Mouse (Mus musculus): Measurements from ENCODE around the gene Prkn. TPM values are rescaled to one million over a fixed set of nuclear protein-coding genes. Genes with fewer than 3 reads are reported as not detected.

Prkn gene
- polyA plus RNA-seq, 1 experiment from 2014 or later = 0.14 TPM

DNA sequence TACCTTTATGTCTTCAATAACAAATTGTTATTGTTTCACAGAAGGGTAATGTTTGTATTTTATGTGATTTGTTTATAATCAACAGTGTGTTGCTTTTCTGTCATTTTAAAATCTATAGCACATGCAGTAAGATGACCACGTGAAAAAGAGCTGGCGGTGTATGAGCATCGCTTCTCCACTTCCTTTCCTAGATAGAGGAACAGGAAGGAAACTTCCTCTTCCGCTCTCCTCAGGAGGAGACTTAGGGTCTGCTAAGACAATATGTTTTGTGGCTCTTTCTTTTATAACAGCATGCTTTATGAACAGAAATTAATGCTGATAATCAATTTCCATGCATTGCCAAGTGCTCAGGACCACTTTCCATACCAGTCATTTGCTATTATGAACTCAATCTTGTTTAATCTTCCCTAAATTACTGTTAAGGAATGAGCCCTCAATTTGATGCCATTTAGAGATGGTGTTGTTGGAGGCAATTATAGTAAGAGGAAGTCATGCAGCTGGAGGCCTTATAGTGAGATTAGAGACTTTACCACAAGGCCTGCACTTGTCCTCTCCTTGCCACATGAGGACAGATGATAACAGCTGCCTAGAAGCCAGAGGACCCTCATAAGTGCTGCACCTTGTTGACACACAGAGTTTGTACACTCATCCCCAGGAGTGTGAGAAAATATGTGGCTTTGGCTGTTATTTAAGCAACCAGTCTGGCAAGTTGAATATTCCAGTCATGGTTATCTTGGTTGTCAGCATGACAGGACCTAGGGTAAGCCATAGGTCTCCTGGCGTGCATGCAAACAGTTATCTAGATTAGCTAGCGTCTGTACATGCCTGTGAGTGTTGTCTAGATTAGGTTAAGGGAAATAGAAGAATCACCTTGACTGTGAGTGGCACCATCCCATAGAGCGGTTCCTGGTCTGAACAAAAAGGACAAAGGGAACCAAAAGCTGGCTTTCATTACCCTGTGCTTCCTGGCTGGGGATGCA is 34.3 kb downstream of the Prkn start:
- Histone ChIP-seq H3K9me3 (ENCODE audit: control insufficient read depth, low read length) (no peaks in the 10 kb centered on the region), H3K4me2 (no peak overlapping the region), H3K9ac (ENCODE audit: low read depth, low read length) (no peak overlapping the region), H3K27me3 (replicated peaks; ENCODE audit: control insufficient read depth, insufficient read depth, low read length) (no peaks in the 10 kb centered on the region), H3K4me3 (ENCODE audit: low read depth, low read length) (no peak overlapping the region), H3K4me1 (replicated peaks; ENCODE audit: control insufficient read depth, insufficient read depth, low read length) (peaks cover 10% of the 10 kb centered on the region), H3K36me3 (ENCODE audit: control insufficient read depth, insufficient read depth, low read length) (no peaks in the 10 kb centered on the region), H3K27ac (ENCODE audit: low read depth, low read length) (peak overlapping the region; percentile 46)
- 54% methylated on average over 7 of the region's 7 CpGs for WGBS
- ATAC-seq (replicated peaks; ENCODE audit: low FRiP score) = peak; percentile 98
- peak; percentile 37 for DNase-seq (ENCODE audit: low spot score)

- H3K27me3 ChIP-seq (replicated peaks; ENCODE audit: control insufficient read depth, insufficient read depth, low read length) = no peaks in the 10 kb centered on the region
- no peaks in the 10 kb centered on the region for H3K36me3 ChIP-seq (ENCODE audit: control insufficient read depth, insufficient read depth, low read length)
- DNase-seq (ENCODE audit: low spot score) (no peak), ATAC-seq (replicated peaks; ENCODE audit: low FRiP score) (no peak)
- H3K4me2 ChIP-seq = no peak overlapping the region
- H3K4me1 ChIP-seq (replicated peaks; ENCODE audit: control insufficient read depth, insufficient read depth, low read length) = peaks cover 10% of the 10 kb centered on the region
- no peak overlapping the region for H3K27ac ChIP-seq (ENCODE audit: low read depth, low read length)
- WGBS = 77% methylated on average over 5 of the region's 5 CpGs
- H3K4me3 ChIP-seq (ENCODE audit: low read depth, low read length) = no peak overlapping the region
- no peaks in the 10 kb centered on the region for H3K9me3 ChIP-seq (ENCODE audit: control insufficient read depth, low read length)
- no peak overlapping the region for H3K9ac ChIP-seq (ENCODE audit: low read depth, low read length)
These were observed 38.8 kb downstream of the Prkn start for GRCm38 (mm10) chr17:10878986-10879385.

- Histone ChIP-seq H3K9ac (ENCODE audit: low read depth, low read length) (no peak overlapping the region), H3K27ac (ENCODE audit: low read depth, low read length) (no peak overlapping the region), H3K27me3 (replicated peaks; ENCODE audit: control insufficient read depth, insufficient read depth, low read length) (no peaks in the 10 kb centered on the region), H3K4me1 (replicated peaks; ENCODE audit: control insufficient read depth, insufficient read depth, low read length) (no peaks in the 10 kb centered on the region), H3K4me3 (ENCODE audit: low read depth, low read length) (no peak overlapping the region), H3K4me2 (no peak overlapping the region), H3K9me3 (ENCODE audit: control insufficient read depth, low read length) (no peaks in the 10 kb centered on the region), H3K36me3 (ENCODE audit: control insufficient read depth, insufficient read depth, low read length) (no peaks in the 10 kb centered on the region)
- ATAC-seq (replicated peaks; ENCODE audit: low FRiP score) = no peak
- 55% methylated on average over 1 of the region's 1 CpGs for WGBS
- DNase-seq (ENCODE audit: low spot score) = no peak
These were observed 42.1 kb downstream of the Prkn start for GRCm38 (mm10) chr17:10882260-10882659.

DNA sequence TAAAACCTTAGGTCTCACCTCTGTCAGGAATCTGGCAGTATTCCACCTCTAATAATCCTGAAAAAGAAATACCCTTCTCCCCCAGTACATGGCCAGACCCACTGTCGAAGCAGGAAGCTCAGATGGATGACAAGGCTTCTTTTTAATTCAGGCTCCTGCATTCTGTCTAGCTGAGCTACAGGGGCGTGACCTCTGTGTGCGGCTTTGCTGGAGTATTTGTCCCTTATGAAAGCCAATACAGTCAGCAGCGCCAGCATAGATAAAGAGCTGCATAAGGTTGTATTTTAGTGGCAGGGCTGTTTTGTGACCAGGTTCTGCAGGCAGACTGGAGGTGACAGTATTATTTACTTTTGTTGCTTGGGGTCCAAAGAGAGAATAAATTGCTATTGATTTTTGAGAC is 47.7 kb downstream of the Prkn start:
- Histone ChIP-seq H3K4me3 (ENCODE audit: low read depth, low read length) (no peak overlapping the region), H3K4me1 (replicated peaks; ENCODE audit: control insufficient read depth, insufficient read depth, low read length) (no peaks in the 10 kb centered on the region), H3K4me2 (no peak overlapping the region), H3K9ac (ENCODE audit: low read depth, low read length) (no peak overlapping the region), H3K27me3 (replicated peaks; ENCODE audit: control insufficient read depth, insufficient read depth, low read length) (no peaks in the 10 kb centered on the region), H3K36me3 (ENCODE audit: control insufficient read depth, insufficient read depth, low read length) (no peaks in the 10 kb centered on the region), H3K9me3 (ENCODE audit: control insufficient read depth, low read length) (no peaks in the 10 kb centered on the region), H3K27ac (ENCODE audit: low read depth, low read length) (no peak overlapping the region)
- no peak for ATAC-seq (replicated peaks; ENCODE audit: low FRiP score)
- 46% methylated on average over 4 of the region's 4 CpGs for WGBS
- DNase-seq (ENCODE audit: low spot score) = no peak

- Histone ChIP-seq H3K4me1 (replicated peaks; ENCODE audit: control insufficient read depth, insufficient read depth, low read length) (no peaks in the 10 kb centered on the region), H3K9ac (ENCODE audit: low read depth, low read length) (no peak overlapping the region), H3K9me3 (ENCODE audit: control insufficient read depth, low read length) (no peaks in the 10 kb centered on the region), H3K36me3 (ENCODE audit: control insufficient read depth, insufficient read depth, low read length) (no peaks in the 10 kb centered on the region), H3K27ac (ENCODE audit: low read depth, low read length) (no peak overlapping the region), H3K4me3 (ENCODE audit: low read depth, low read length) (no peak overlapping the region), H3K27me3 (replicated peaks; ENCODE audit: control insufficient read depth, insufficient read depth, low read length) (no peaks in the 10 kb centered on the region), H3K4me2 (no peak overlapping the region)
- no peak; the same call in 1 of the 2 replicates for ATAC-seq (replicated peaks; ENCODE audit: low FRiP score)
- DNase-seq (ENCODE audit: low spot score) = no peak
- WGBS = 50% methylated on average over 3 of the region's 3 CpGs
These were observed 61.6 kb downstream of the Prkn start for GRCm38 (mm10) chr17:10901686-10902228.

- no peaks in the 10 kb centered on the region for H3K4me1 ChIP-seq (replicated peaks; ENCODE audit: control insufficient read depth, insufficient read depth, low read length)
- no peaks in the 10 kb centered on the region for H3K27me3 ChIP-seq (replicated peaks; ENCODE audit: control insufficient read depth, insufficient read depth, low read length)
- DNase-seq (ENCODE audit: low spot score) (no peak), ATAC-seq (replicated peaks; ENCODE audit: low FRiP score) (no peak)
- H3K4me2 ChIP-seq = no peak overlapping the region
- no peak overlapping the region for H3K27ac ChIP-seq (ENCODE audit: low read depth, low read length)
- no peaks in the 10 kb centered on the region for H3K36me3 ChIP-seq (ENCODE audit: control insufficient read depth, insufficient read depth, low read length)
- no peak overlapping the region for H3K9ac ChIP-seq (ENCODE audit: low read depth, low read length)
- no peak overlapping the region for H3K4me3 ChIP-seq (ENCODE audit: low read depth, low read length)
- no peaks in the 10 kb centered on the region for H3K9me3 ChIP-seq (ENCODE audit: control insufficient read depth, low read length)
These were observed 96.5 kb downstream of the Prkn start for GRCm38 (mm10) chr17:10936698-10937097.

GRCm38 (mm10) chr17:10937844-10938243 is 97.7 kb downstream of the Prkn start:
- no peaks in the 10 kb centered on the region for H3K4me1 ChIP-seq (replicated peaks; ENCODE audit: control insufficient read depth, insufficient read depth, low read length)
- no peak overlapping the region for H3K9ac ChIP-seq (ENCODE audit: low read depth, low read length)
- ATAC-seq (replicated peaks; ENCODE audit: low FRiP score) = no peak
- 40% methylated on average over 8 of the region's 8 CpGs for WGBS
- no peak overlapping the region for H3K4me3 ChIP-seq (ENCODE audit: low read depth, low read length)
- H3K9me3 ChIP-seq (ENCODE audit: control insufficient read depth, low read length) = no peaks in the 10 kb centered on the region
- no peak for DNase-seq (ENCODE audit: low spot score)
- no peak overlapping the region for H3K4me2 ChIP-seq
- H3K36me3 ChIP-seq (ENCODE audit: control insufficient read depth, insufficient read depth, low read length) = no peaks in the 10 kb centered on the region
- no peaks in the 10 kb centered on the region for H3K27me3 ChIP-seq (replicated peaks; ENCODE audit: control insufficient read depth, insufficient read depth, low read length)
- no peak overlapping the region for H3K27ac ChIP-seq (ENCODE audit: low read depth, low read length)

GRCm38 (mm10) chr17:10938755-10939154 is 98.6 kb downstream of the Prkn start:
- 56% methylated on average over 1 of the region's 1 CpGs for WGBS

DNA sequence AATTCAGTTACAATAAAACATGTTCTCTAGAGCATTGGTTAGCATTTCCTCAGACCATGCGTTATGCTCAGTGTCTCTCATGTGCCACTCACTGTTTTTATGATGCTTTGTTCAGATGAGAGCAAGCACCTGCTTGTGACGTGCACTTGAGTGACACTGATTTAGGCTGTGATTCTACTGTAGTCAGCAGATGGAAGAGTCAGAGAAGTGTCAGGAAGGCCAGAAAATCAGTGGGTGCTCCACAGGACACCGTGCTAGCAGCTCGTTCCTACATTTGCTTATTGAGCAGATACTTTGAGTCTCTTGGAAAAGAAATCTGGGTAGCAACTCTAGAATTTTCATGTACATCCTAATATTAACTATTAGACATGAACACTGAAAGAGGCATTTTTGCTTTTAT is 106.4 kb downstream of the Prkn start:
- Histone ChIP-seq H3K27me3 (replicated peaks; ENCODE audit: control insufficient read depth, insufficient read depth, low read length) (no peaks in the 10 kb centered on the region), H3K36me3 (ENCODE audit: control insufficient read depth, insufficient read depth, low read length) (no peaks in the 10 kb centered on the region), H3K27ac (ENCODE audit: low read depth, low read length) (no peak overlapping the region), H3K4me1 (replicated peaks; ENCODE audit: control insufficient read depth, insufficient read depth, low read length) (no peaks in the 10 kb centered on the region), H3K9ac (ENCODE audit: low read depth, low read length) (no peak overlapping the region), H3K4me3 (ENCODE audit: low read depth, low read length) (no peak overlapping the region), H3K4me2 (no peak overlapping the region), H3K9me3 (ENCODE audit: control insufficient read depth, low read length) (no peaks in the 10 kb centered on the region; the same call in 1 of the 2 replicates)
- ATAC-seq (replicated peaks; ENCODE audit: low FRiP score) (no peak), DNase-seq (ENCODE audit: low spot score) (no peak)
- WGBS = 80% methylated on average over 4 of the region's 4 CpGs

More at GRCm38 (mm10) chr17:10938755-10939154, 98.6 kb downstream of the Prkn start:
- no peaks in the 10 kb centered on the region for H3K36me3 ChIP-seq (ENCODE audit: control insufficient read depth, insufficient read depth, low read length)
- H3K27me3 ChIP-seq (replicated peaks; ENCODE audit: control insufficient read depth, insufficient read depth, low read length) = no peaks in the 10 kb centered on the region
- ATAC-seq (replicated peaks; ENCODE audit: low FRiP score) (no peak), DNase-seq (ENCODE audit: low spot score) (no peak)
- H3K4me3 ChIP-seq (ENCODE audit: low read depth, low read length) = no peak overlapping the region
- H3K9ac ChIP-seq (ENCODE audit: low read depth, low read length) = no peak overlapping the region
- H3K4me1 ChIP-seq (replicated peaks; ENCODE audit: control insufficient read depth, insufficient read depth, low read length) = no peaks in the 10 kb centered on the region
- no peaks in the 10 kb centered on the region; the same call in 1 of the 2 replicates for H3K9me3 ChIP-seq (ENCODE audit: control insufficient read depth, low read length)
- no peak overlapping the region for H3K4me2 ChIP-seq
- no peak overlapping the region for H3K27ac ChIP-seq (ENCODE audit: low read depth, low read length)
